Mouse (Mus musculus) MEL (cell line): ENCODE results near the gene Tmem268. TPM values are rescaled to one million over a fixed set of nuclear protein-coding genes. Genes with fewer than 3 reads are reported as not detected.

ENCODE experiments used
- DNase-seq: peaks from one replicate; pipeline ENCODE4 v3.0.0; 2011; ENCODE audit warnings: low read depth, low spot score
- H3K27ac ChIP-seq: 2 replicates; pipeline ENCODE4 v1.5.1; 2012; ENCODE audit warnings: low read depth, mild to moderate bottlenecking, control low read depth, low read length, moderate library complexity; ENCODE audit not compliant: control insufficient read depth
- H3K27me3 ChIP-seq, 2 experiments: fragments of 150-350 bp in 1 of 2; sonication (generic) in 1 of 2; 2 replicates each; pipeline ENCODE4 v1.6.1; 2012; ENCODE audit warnings: low read length in 2 of 2, mild to moderate bottlenecking in 2 of 2, improper control_type of control experiment in 1 of 2, moderate library complexity in 1 of 2; ENCODE audit not compliant: insufficient read depth in 2 of 2, control insufficient read depth in 1 of 2
- H3K36me3 ChIP-seq, 2 experiments: 2 replicates each; pipeline ENCODE4 v1.6.1; 2012 to 2014; ENCODE audit warnings: low read length in 2 of 2, improper control_type of control experiment in 1 of 2, inconsistent platforms in 1 of 2, mild to moderate bottlenecking in 1 of 2; ENCODE audit not compliant: insufficient read depth in 2 of 2, control insufficient read depth in 1 of 2
- H3K4me1 ChIP-seq, 2 experiments: fragments of 150-350 bp in 1 of 2; sonication (generic) in 1 of 2; 2 replicates each; pipeline ENCODE4 v1.6.1; 2012; ENCODE audit warnings: low read length in 2 of 2, improper control_type of control experiment in 1 of 2, mild to moderate bottlenecking in 1 of 2; ENCODE audit not compliant: insufficient read depth in 2 of 2, control insufficient read depth in 1 of 2
- H3K4me3 ChIP-seq, 2 experiments: fragments of 150-350 bp in 1 of 2; sonication (generic) in 1 of 2; 2 replicates each; pipeline ENCODE4 v1.5.1; 2012; ENCODE audit warnings: low read depth in 2 of 2, low read length in 2 of 2, mild to moderate bottlenecking in 2 of 2, moderate library complexity in 2 of 2, control low read depth in 1 of 2, improper control_type of control experiment in 1 of 2; ENCODE audit not compliant: control insufficient read depth in 1 of 2, insufficient read depth in 1 of 2
- H3K79me2 ChIP-seq: 2 replicates; pipeline ENCODE4 v1.6.1; 2012; ENCODE audit warnings: mild to moderate bottlenecking, low read length, moderate library complexity; ENCODE audit not compliant: control insufficient read depth, poor library complexity, insufficient read depth
- H3K9ac ChIP-seq: 2 replicates; pipeline ENCODE4 v1.6.1; 2012; ENCODE audit warnings: low read depth, mild to moderate bottlenecking, control low read depth, low read length, moderate library complexity; ENCODE audit not compliant: control insufficient read depth, poor library complexity, severe bottlenecking
- H3K9me3 ChIP-seq: fragments of 150-350 bp; sonication (generic); replicated peaks from 2 replicates; pipeline ENCODE4 v1.6.1; 2012; ENCODE audit warnings: mild to moderate bottlenecking, low read length, improper control_type of control experiment, moderate library complexity; ENCODE audit not compliant: insufficient read depth
- CHD2 ChIP-seq: IDR thresholded peaks from 2 replicates; pipeline ENCODE4 v1.6.1; 2011; ENCODE audit warnings: low read length, improper control_type of control experiment
- CTCF ChIP-seq, 3 experiments: IDR thresholded peaks in 2 of 3; conservative IDR thresholded peaks in 1 of 3; 2 replicates each; pipeline ENCODE4 v1.5.1; 2011 to 2012; ENCODE audit warnings: low read length in 3 of 3, low read depth in 2 of 3, mild to moderate bottlenecking in 2 of 3, improper control_type of control experiment in 1 of 3, inconsistent platforms in 1 of 3, mixed read lengths in 1 of 3, moderate library complexity in 1 of 3; ENCODE audit not compliant: control insufficient read depth in 1 of 3, insufficient read depth in 1 of 3, poor library complexity in 1 of 3, severe bottlenecking in 1 of 3
- E2F4 ChIP-seq: IDR thresholded peaks from 2 replicates; pipeline ENCODE4 v1.6.1; 2011; ENCODE audit warnings: low read depth, low read length, improper control_type of control experiment, borderline replicate concordance
- ELF1 ChIP-seq: IDR thresholded peaks from 2 replicates; pipeline ENCODE4 v1.6.1; 2014; ENCODE audit warnings: low read depth, mild to moderate bottlenecking, inconsistent platforms, low read length, improper control_type of control experiment, moderate library complexity
- EP300 ChIP-seq, 2 experiments: IDR thresholded peaks; 2 replicates each; pipeline ENCODE4 v1.6.1; 2011; ENCODE audit warnings: improper control_type of control experiment in 2 of 2, low read length in 2 of 2, low read depth in 1 of 2, mild to moderate bottlenecking in 1 of 2
- GATA1 ChIP-seq: IDR thresholded peaks from 2 replicates; pipeline ENCODE4 v1.6.1; 2011; ENCODE audit warnings: low read depth, low read length, improper control_type of control experiment
- HCFC1 ChIP-seq: IDR thresholded peaks from 2 replicates; pipeline ENCODE4 v1.6.1; 2012; ENCODE audit warnings: low read depth, mild to moderate bottlenecking, inconsistent platforms, low read length, improper control_type of control experiment, moderate library complexity
- MAX ChIP-seq: IDR thresholded peaks from 2 replicates; pipeline ENCODE4 v1.6.1; 2011; ENCODE audit warnings: low read length, improper control_type of control experiment
- MYB ChIP-seq: IDR thresholded peaks from 2 replicates; pipeline ENCODE4 v1.6.1; 2011; ENCODE audit warnings: mild to moderate bottlenecking, low read depth, low read length, improper control_type of control experiment
- MYC ChIP-seq: IDR thresholded peaks from 2 replicates; pipeline ENCODE4 v1.6.1; 2011; ENCODE audit warnings: low read depth, mild to moderate bottlenecking, low read length, improper control_type of control experiment, moderate library complexity
- NELFE ChIP-seq: IDR thresholded peaks from 2 replicates; pipeline ENCODE4 v1.6.1; 2011; ENCODE audit warnings: low read depth, low read length, improper control_type of control experiment
- NRF1 ChIP-seq: IDR thresholded peaks from 2 replicates; pipeline ENCODE4 v1.6.1; 2014; ENCODE audit warnings: low read depth, mild to moderate bottlenecking, inconsistent platforms, low read length, improper control_type of control experiment, moderate library complexity; ENCODE audit not compliant: poor library complexity, insufficient read depth, severe bottlenecking
- POLR2A ChIP-seq, 2 experiments: IDR thresholded peaks; 2 replicates each; pipeline ENCODE4 v1.6.1; 2011 to 2012; ENCODE audit warnings: low read length in 2 of 2, mild to moderate bottlenecking in 2 of 2, control low read depth in 1 of 2, improper control_type of control experiment in 1 of 2, low read depth in 1 of 2, moderate library complexity in 1 of 2; ENCODE audit not compliant: control insufficient read depth in 1 of 2, insufficient read depth in 1 of 2, poor library complexity in 1 of 2
- POLR2AphosphoS2 ChIP-seq: IDR thresholded peaks from 2 replicates; pipeline ENCODE4 v1.6.1; 2011; ENCODE audit warnings: low read length, improper control_type of control experiment
- RAD21 ChIP-seq: IDR thresholded peaks from 2 replicates; pipeline ENCODE4 v1.6.1; 2011; ENCODE audit warnings: mild to moderate bottlenecking, low read depth, low read length, improper control_type of control experiment
- SIN3A ChIP-seq: IDR thresholded peaks from 2 replicates; pipeline ENCODE4 v1.6.1; 2012; ENCODE audit warnings: low read length, improper control_type of control experiment, inconsistent platforms
- SMC3 ChIP-seq: IDR thresholded peaks from 2 replicates; pipeline ENCODE4 v1.6.1; 2011; ENCODE audit warnings: low read depth, low read length, improper control_type of control experiment
- TAL1 ChIP-seq: IDR thresholded peaks from 2 replicates; pipeline ENCODE4 v1.6.1; 2012; ENCODE audit warnings: mild to moderate bottlenecking, inconsistent platforms, low read length, moderate library complexity, mixed read lengths
- TCF12 ChIP-seq: IDR thresholded peaks from 2 replicates; pipeline ENCODE4 v1.6.1; 2014; ENCODE audit warnings: low read depth, mild to moderate bottlenecking, inconsistent platforms, low read length, improper control_type of control experiment, moderate library complexity
- USF1 ChIP-seq: IDR thresholded peaks from 2 replicates; pipeline ENCODE4 v1.6.1; 2014; ENCODE audit warnings: low read depth, mild to moderate bottlenecking, inconsistent platforms, low read length, improper control_type of control experiment, moderate library complexity
- USF2 ChIP-seq, 2 experiments: IDR thresholded peaks; 2 replicates each; pipeline ENCODE4 v1.6.1; 2011 to 2012; ENCODE audit warnings: improper control_type of control experiment in 2 of 2, low read length in 2 of 2, borderline replicate concordance in 1 of 2, inconsistent platforms in 1 of 2, low read depth in 1 of 2, mild to moderate bottlenecking in 1 of 2; ENCODE audit not compliant: insufficient read depth in 1 of 2
- ZC3H11A ChIP-seq: IDR thresholded peaks from 2 replicates; pipeline ENCODE4 v1.6.1; 2012; ENCODE audit warnings: low read depth, mild to moderate bottlenecking, inconsistent platforms, low read length, improper control_type of control experiment
- ZMIZ1 ChIP-seq: IDR thresholded peaks from 2 replicates; pipeline ENCODE4 v1.6.1; 2012; ENCODE audit warnings: low read depth, mild to moderate bottlenecking, inconsistent platforms, low read length, improper control_type of control experiment, moderate library complexity
- ZNF384 ChIP-seq: IDR thresholded peaks from 2 replicates; pipeline ENCODE4 v1.6.1; 2012; ENCODE audit warnings: low read depth, mild to moderate bottlenecking, inconsistent platforms, low read length, improper control_type of control experiment
- polyA plus RNA-seq, 2 experiments: library from polyadenylated mRNA; stranded (reverse) in 1 of 2; unstranded in 1 of 2; fragments of >175 nt in 1 of 2; fragments of >200 nt in 1 of 2; gene quantifications; 2 replicates each; pipeline versions ENCODE4 v1.2.1 to v1.2.4; 2012; ENCODE audit warnings: low replicate concordance in 2 of 2, low read depth in 1 of 2; ENCODE audit not compliant: insufficient read length in 2 of 2, insufficient read depth in 1 of 2, missing spikeins in 1 of 2
- total RNA-seq: library from RNA; depleted of rRNA; stranded (reverse); fragments of 300-350 nt; gene quantifications from 2 replicates; pipeline ENCODE4 v1.2.3, GENCODE M21; 2012

Gene Tmem268
- total and polyA plus RNA-seq, 3 experiments: 8.1 to 11.3 TPM; not detected in 1

GRCm38 (mm10) chr4:63622378-63622835 is 63.8 kb downstream of the Tmem268 start, which contains the start of gene Tex48:
Tex48 (minus strand) TSS chr4:63622428.
- TF ChIP-seq ZNF384 (no peak), SIN3A (no peak), E2F4 (no peak), HCFC1 (no peak), RAD21 (peak; percentile 7; the same call in 1 of the 2 replicates), CTCF (IDR thresholded peaks at IDR 0.05 in 2 of 3, conservative IDR thresholded peaks at IDR 0.05 in 1 of 3; ENCODE audit: control insufficient read depth in 1 of 3, insufficient read depth in 1 of 3, low read depth in 2 of 3, low read length in 3 of 3, poor library complexity in 1 of 3, severe bottlenecking in 1 of 3) (peak; percentile 14 to 51 (median 16); a peak in 4 of 6 replicates), USF1 (no peak), SMC3 (peak; percentile 19; the same call in 1 of the 2 replicates)
- TF ChIP-seq, all 39 proteins: peak for 3
- Histone ChIP-seq H3K27ac (no peak within 1 kb of the TSS), H3K9me3 (no peaks in the 10 kb centered on the region), H3K4me3 (no peak within 1 kb of the TSS), H3K79me2 (no peaks in the 10 kb centered on the region), H3K4me1 (no peaks in the 10 kb centered on the region), H3K9ac (no peak within 1 kb of the TSS), H3K27me3 (no peaks in the 10 kb centered on the region), H3K36me3 (peaks cover 0 to 2% of the 10 kb centered on the region in 2 experiments; a peak in 2 of 4 replicates)
- no peak for DNase-seq

GRCm38 (mm10) chr4:63625563-63626080 is 67.0 kb downstream of the Tmem268 start:
- Histone ChIP-seq H3K79me2 (no peaks in the 10 kb centered on the region), H3K36me3 (peaks cover 0 to 2% of the 10 kb centered on the region in 2 experiments; a peak in 2 of 4 replicates), H3K27me3 (no peaks in the 10 kb centered on the region), H3K4me3 (no peak overlapping the region), H3K4me1 (no peaks in the 10 kb centered on the region), H3K9ac (no peak overlapping the region), H3K9me3 (no peaks in the 10 kb centered on the region), H3K27ac (no peak overlapping the region)
- DNase-seq: peak; percentile 28
- TF ChIP-seq TAL1 (peak; percentile 38), CHD2 (no peak), ZC3H11A (no peak), TCF12 (0 out of 2 replicates have a peak, but pooled peaks have one; percentile 29), EP300 (IDR thresholded peaks at IDR 0.05; ENCODE audit: low read depth in 1 of 2, low read length in 2 of 2) (peak in 1 of 2 experiments; percentile 44; a peak in 2 of 4 replicates)

GRCm38 (mm10) chr4:63627111-63627510 is 68.5 kb downstream of the Tmem268 start:
- no peaks in the 10 kb centered on the region for H3K4me1 ChIP-seq
- no peaks in the 10 kb centered on the region for H3K9me3 ChIP-seq
- H3K27me3 ChIP-seq: no peaks in the 10 kb centered on the region
- H3K9ac ChIP-seq: no peak overlapping the region
- H3K27ac ChIP-seq: no peak overlapping the region
- H3K79me2 ChIP-seq: no peaks in the 10 kb centered on the region
- H3K4me3 ChIP-seq: no peak overlapping the region
- H3K36me3 ChIP-seq: peaks cover 0 to 2% of the 10 kb centered on the region in 2 experiments; a peak in 2 of 4 replicates
- DNase-seq: no peak
- no peak for TF ChIP-seq MAX
- TF ChIP-seq TCF12: no peak
- no peak for TF ChIP-seq CTCF (IDR thresholded peaks at IDR 0.05 in 2 of 3, conservative IDR thresholded peaks at IDR 0.05 in 1 of 3; ENCODE audit: control insufficient read depth in 1 of 3, insufficient read depth in 1 of 3, low read depth in 2 of 3, low read length in 3 of 3, poor library complexity in 1 of 3, severe bottlenecking in 1 of 3)
- no peak for TF ChIP-seq NELFE
- TF ChIP-seq SMC3: no peak
- TF ChIP-seq NRF1: no peak
- no peak for TF ChIP-seq GATA1
- no peak for TF ChIP-seq ZMIZ1
- TF ChIP-seq MYB: no peak
- TF ChIP-seq USF1: no peak
- no peak for TF ChIP-seq POLR2AphosphoS2
- no peak for TF ChIP-seq POLR2A (IDR thresholded peaks at IDR 0.05; ENCODE audit: control insufficient read depth in 1 of 2, insufficient read depth in 1 of 2, low read depth in 1 of 2, low read length in 2 of 2, poor library complexity in 1 of 2)
- TF ChIP-seq MYC: no peak
- no peak for TF ChIP-seq ZC3H11A
- no peak for TF ChIP-seq E2F4
- no peak for TF ChIP-seq ELF1
- no peak for TF ChIP-seq SIN3A
- no peak for TF ChIP-seq USF2 (IDR thresholded peaks at IDR 0.05; ENCODE audit: borderline replicate concordance in 1 of 2, insufficient read depth in 1 of 2, low read depth in 1 of 2, low read length in 2 of 2)
